Mouse (Mus musculus) left cerebral cortex, adult 11 months (tissue): Measurements from ENCODE around the gene Slc9a8.
"Not testable (repeated sequence)": the region's sequence is repeated elsewhere in the genome, so short reads cannot be mapped to it uniquely, and the experiment has no call there.

Experiments used
- DNase-seq: peaks from one replicate; pipeline ENCODE4 v3.0.0; 2022; ENCODE audit warnings: low spot score

Slc9a8 gene

GRCm38 (mm10) chr2:167421330-167422149 lies at the start of gene Slc9a8:
Slc9a8 (plus strand) TSS chr2:167421712.
- DNase-seq, result peak; percentile 86

- DNase-seq, result no peak
Measured at GRCm38 (mm10) chr2:167373266-167373665, 48.2 kb upstream of the Slc9a8 start.

- DNase-seq, result no peak
Measured at GRCm38 (mm10) chr2:167374191-167374805, 47.2 kb upstream of the Slc9a8 start.

DNA sequence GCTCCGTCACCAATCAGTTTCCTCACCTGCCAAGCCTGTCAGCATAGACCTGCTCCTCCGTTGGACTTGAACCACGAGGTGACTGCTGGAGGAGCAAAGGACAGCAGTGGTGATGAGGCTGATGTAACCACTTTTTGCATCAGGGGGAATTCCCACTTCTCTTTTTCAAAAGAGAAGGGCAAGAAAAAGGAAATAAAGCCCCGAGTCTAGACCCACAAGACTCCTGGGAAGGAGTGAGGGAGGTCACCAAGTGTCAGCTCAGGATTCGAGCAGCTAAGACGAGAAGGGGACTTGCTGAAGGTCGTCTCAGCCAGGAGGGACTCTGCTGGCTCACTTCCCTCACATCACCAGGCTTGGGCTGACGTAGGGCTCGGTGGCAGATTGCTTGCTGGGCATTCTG lies 46.4 kb upstream of the Slc9a8 start:
- no peak for DNase-seq

GRCm38 (mm10) chr2:167375688-167376087 lies 45.8 kb upstream of the Slc9a8 start:
- no peak for DNase-seq

GRCm38 (mm10) chr2:167376160-167376564 lies 45.4 kb upstream of the Slc9a8 start:
- no peak for DNase-seq

DNA sequence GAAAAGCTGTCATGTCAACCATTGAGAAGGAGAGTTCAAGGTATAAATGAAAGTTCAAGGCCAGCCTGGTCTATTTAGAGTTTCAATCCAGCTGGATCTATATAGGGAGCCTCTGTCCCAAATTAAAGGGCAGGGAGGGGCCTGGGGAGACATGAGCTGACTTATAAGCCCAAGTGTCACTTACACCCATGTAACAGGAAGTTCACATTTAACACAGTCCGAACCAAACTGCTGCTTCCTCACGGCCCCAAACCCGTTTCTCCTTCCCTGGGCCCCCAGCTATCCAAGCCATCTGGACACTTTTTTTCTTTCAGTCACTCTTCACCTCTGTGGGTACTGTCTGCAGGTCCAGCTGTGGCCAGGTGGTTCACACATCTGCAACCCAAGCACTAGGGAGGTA lies 43.8 kb upstream of the Slc9a8 start:
- no peak for DNase-seq

GRCm38 (mm10) chr2:167378972-167379371 lies 42.5 kb upstream of the Slc9a8 start:
- DNase-seq, result no peak

- DNase-seq, result no peak
Measured at GRCm38 (mm10) chr2:167380615-167381285, 40.8 kb upstream of the Slc9a8 start.

- no peak for DNase-seq
Measured at GRCm38 (mm10) chr2:167381596-167381995, 39.9 kb upstream of the Slc9a8 start.

DNA sequence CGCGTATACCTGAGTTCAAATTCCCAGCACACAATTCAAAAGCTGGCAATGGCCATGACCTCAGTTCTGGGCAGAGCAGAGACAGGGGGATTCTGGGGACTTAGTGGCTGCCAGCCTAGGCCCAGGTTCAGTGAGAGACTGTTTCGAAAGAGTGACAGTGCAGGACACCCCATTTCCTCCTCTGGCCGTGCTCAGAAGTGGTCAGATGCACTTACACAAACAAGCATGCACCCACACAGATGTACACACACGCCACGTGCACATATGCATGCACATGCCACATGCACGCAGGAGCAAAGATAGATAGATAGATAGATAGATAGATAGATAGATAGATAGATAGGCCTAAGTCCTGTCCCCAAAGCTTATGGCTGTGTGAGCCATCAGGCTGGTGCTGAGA lies 39.1 kb upstream of the Slc9a8 start:
- DNase-seq, result no peak

- DNase-seq, result no peak
Measured at GRCm38 (mm10) chr2:167383666-167384083, 37.8 kb upstream of the Slc9a8 start.

DNA sequence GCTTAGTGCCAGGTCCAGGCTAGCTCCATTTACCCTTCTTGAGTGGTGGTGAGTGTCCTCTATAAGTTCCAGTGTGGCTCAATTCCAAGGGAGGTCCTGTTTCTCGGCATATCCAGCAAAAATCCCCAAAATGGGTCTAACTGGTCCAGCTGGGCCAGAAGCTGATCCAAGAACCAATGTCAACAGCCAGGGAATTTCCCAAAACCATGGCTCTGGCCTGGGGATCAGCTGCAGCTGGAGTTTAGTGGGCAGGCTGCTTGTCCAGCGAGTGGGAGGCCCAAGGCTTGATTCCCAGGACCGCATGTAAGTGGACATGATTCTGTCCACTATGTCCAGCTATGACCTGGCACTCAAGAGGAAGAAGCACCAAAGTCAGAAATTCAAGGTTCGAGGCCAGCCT lies 35.1 kb upstream of the Slc9a8 start:
- DNase-seq, result no peak

DNA sequence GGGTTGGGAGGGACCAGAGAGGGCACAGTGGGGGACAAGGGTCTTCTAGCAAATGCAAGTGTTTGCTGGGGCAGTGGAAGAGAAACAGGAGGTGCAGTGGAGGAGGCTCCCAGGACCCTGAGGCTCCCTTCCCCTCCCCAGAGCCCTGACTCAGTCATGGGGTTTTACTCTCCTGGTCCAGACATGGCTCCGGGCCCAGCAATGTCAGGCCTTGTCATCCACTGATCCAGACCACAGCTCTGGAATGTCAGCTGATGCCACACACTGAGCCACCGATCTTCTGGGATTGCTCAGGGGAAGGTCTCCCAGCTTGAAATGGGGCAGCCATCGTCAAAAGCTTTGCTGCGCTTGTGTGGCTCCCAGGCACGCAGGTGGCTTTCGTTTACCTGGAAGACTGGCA lies 34.5 kb upstream of the Slc9a8 start:
- DNase-seq, result no peak

DNA sequence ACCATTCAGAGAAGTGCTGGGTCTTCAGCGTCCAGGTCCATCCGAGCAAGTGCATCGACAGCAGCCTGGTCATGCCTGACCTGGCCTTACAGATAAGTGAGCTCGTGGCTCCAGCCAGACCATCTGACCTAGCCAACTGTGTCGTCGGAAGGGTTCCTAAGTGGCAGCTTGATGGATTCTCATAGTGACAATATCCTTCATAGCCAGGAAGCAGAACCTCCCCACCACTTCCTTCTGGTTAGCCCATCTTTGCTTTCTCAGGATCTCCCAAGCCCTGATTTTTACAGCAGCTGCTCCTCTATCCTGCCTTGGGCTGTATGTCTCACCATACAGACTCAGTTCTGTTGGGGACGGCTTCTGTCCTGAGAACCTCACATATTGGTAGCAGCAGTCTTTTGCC lies 27.1 kb upstream of the Slc9a8 start:
- DNase-seq, result no peak

DNA sequence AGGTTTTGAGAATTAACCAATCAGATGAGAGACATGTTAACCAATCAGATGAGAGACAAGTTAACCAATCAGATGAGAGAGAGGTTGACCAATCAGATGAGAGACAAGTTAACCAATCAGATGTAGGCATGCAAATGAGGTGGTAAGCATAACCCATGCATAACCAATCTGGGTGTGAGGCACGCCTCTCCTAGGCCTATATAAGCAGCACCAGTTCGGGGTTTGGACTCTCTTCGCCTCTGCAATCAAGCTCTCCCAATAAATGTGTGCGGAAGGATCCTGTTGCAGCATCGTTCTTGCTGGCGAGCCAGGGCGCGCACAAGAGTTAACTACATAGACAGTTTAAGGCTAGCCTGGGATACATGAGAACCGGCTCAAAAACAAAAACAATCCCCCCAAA lies 25.1 kb upstream of the Slc9a8 start:
- not testable (repeated sequence) for DNase-seq

- DNase-seq, result no peak
Measured at GRCm38 (mm10) chr2:167399012-167399411, 22.5 kb upstream of the Slc9a8 start.

- no peak for DNase-seq
Measured at GRCm38 (mm10) chr2:167399646-167400045, 21.9 kb upstream of the Slc9a8 start.

DNA sequence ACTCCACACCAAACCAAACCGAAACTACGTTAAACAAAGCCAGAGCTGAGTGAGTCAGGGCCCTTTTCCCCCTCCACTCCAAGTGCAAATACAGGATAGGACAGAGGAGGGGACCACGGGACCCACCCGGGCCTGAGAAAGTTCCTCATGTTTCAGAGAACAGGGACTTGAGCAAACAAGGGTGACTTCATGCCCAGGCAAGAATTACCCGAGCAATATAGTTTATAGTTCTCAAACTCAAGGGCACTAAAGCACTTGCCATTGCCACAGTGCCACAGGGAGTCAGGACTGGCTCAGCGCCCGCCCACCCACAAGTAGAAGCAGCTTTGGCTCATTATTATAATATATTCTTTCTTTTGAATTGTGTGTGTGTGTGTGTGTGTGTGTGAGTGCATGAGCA lies 18.4 kb upstream of the Slc9a8 start:
- no peak for DNase-seq

DNA sequence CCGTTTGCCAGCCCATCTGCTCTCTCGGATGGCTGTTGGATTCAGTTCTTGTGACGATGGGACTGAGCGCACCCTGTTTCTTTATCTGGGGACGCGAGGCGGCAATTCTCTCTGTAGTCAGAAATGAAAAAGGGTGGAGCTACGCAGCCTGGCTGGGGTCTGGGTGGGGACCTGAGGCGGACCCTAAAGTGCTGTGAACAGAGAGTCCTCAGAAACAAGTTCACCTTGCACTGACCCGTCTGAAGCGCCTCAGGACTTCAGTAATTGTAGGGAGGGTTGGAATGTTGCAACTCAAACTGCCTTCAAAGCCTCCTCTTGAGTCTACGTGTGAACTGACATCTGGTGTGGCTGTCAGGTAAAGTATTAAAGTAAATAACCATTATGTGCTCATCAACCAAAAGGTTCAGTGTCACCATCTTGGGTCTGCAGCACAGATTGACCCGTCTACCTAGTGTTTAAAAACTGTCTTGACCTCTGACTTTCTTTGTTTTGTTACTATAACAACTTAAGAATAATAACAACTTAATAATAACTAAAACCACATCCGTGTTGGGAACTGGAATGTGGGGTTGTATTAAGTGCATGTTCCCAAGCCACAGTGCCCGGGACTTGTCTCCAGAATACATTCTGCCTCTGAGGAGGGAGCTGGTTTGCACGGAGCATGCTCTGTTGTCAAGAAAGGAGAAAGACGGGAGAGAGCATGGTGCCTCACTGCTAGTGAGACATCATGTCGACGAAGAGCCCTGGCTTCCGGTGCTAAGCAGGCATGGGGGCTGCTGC lies 16.2 kb upstream of the Slc9a8 start:
- no peak for DNase-seq

DNA sequence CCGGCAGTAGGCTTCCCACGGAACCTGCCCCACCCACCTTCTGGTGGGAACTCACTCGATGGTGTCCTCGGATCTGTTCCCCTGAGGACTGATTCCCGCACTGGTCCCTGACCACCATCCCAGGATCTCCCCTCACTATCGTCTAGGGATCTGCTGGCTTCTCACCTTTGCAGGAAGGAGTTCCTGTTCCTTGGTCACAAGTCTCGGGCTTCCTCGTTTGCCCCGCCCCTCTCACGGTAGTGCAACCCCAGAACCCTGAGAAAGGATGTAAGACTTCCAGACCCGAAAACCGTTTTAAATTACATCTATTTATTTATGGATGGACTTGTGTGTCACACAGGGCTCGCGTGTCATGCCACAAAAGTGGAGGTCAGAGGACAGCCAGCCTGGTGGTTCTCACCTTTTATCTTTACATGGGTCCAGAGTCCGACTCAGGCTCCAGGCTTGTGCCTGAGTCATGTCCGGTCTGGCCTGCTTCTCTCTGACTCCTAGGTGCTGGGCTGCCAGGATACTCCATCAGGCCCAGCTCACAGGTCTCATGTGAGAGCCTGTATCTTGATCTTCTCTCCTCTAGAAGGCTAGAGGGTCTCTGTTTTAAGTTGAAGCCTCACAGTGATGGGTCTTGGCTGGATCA lies 14.1 kb upstream of the Slc9a8 start:
- no peak for DNase-seq

- DNase-seq, result no peak
Measured at GRCm38 (mm10) chr2:167414461-167414860, 7.1 kb upstream of the Slc9a8 start.
